Mouse (Mus musculus): ENCODE measurements around the gene Rorc. TPM values are rescaled to one million over a fixed set of nuclear protein-coding genes. Genes with fewer than 3 reads are reported as not detected.

The Rorc gene
- total RNA-seq, 2 experiments from 2014 or later: 2.0 to 2.6 TPM

DNA sequence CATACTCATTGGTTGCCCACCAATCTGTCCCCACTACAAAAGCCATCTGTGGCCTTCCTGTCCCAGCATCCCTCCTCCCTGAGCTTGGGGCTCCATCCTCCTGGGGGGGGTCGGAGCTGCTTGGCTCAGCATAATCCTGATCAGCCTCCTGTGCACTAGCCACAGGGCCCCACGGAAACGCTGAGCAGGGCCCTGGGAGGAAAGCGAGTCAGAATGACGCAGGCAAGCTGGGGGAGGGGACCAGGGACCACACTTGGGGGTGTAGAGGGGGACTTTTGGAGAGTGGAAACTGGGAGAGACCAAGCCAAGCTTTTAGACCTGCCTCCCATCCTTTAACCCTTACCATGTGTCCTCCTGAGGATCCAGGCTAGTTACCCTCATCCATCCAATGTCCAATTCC is 3.3 kb downstream of the Rorc start:
- no peak for DNase-seq (ENCODE audit: low spot score in 2 of 2)

DNA sequence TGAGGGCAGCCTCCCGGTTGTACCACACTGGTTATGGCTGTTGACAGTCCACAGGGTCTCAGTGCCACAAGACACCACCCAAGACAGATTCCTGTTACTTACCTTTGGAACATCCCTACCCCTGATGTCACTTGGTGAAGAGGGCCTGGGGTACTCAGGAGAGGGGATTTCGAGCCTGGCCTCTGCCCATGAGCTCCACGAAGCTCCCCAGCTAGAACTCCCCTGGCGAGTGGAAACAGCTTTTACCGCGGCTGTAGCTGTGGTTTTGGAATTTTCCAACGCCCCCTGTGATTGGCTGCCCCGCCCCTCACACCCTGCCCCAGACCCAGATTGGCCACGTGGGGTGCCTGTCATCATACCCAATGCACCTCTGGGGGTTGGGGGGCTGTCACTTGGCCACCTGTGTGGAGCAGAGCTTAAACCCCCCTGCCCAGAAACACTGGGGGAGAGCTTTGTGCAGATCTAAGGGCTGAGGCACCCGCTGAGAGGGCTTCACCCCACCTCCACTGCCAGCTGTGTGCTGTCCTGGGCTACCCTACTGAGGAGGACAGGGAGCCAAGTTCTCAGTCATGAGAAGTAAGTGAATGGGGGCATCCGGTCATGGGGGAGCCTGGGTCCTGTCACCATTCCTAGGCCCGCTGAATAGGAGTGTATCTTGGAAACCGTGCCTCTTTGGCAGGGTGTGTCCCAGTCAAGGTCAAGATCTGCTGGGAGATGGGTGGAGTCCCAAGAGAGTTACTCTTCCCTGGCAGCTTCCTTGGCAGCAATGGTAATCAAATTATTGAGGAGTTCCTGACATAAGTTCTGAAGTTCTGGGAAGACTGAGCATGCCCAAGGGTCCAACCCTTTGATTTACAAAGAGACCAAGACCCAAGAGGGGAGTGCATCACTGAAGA is 4.7 kb downstream of the Rorc start:
- no peak for DNase-seq (ENCODE audit: low spot score in 2 of 2)

DNA sequence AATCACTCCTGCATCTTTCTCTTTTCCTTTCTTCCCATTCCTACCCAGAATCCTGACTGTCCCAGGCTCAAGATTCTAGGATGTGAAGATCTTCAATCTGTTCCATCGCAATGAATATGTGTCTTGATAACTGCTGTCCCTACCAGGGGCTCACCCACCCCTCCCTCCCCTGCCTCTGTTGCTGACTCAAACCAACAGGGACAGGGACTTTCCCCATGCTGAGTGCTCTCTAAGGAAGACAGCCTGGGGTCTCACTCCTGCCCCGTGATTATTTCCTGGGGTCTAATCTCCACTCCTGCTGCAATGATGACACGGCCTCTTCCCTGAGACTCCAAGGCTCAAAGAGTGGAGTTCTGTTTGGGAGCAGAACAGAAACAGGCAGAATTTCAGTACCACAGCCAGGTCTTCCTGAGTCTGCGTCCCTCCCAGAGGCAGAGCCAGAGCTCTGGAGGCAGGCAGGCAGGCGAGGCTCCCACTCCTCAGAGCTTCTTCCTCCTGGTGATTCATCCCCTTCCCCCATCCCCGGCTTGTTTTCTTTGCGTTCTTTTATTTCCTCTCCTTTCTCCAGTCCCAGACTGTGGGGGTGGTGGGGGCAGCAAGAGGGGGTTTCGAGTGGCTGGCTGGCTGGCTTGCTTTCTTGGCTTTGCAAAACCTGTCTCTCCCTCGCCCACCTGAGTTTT is 7.4 kb downstream of the Rorc start:
- no peak for DNase-seq (ENCODE audit: low spot score in 2 of 2)

DNA sequence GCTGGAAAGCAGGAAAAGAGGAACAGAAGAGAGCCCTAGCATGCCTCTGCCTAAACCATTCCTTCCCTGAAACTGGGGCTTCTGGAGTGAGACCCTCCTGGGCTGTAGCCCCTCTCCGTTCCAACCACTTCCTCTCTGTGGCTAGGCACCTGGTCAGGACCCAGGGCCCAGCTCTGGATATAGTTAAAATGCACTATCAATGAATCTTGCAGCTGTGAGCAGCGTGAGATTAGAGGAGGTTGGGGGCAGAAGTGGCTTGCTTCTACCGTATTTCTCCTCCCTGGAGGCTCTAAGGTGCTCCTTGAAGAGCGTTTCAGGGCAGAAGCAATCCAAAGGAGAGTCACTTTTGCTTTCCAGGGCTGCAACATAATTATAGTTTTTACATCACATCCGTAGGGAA is 9.7 kb downstream of the Rorc start:
- DNase-seq (ENCODE audit: low spot score in 2 of 2): no peak

DNA sequence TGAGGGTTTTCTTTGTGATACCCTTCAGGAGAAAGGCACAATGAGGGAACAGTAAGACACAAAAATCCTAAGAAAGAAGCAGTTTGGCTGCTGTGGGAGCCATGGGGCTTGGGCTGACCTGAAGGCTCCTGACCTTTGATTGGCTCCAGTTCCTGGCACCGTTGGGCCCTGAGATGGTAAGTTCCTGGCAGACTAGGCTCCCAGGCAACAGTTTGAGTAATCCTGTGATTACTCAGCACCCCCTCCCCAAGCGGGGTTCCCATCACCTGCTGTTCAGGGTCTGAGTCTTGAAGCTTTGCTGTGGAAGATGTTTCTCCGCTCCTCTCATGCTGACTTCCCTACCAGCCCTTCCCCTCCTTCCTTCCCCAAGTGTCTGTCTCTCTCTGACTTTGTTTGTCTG is 10.9 kb downstream of the Rorc start:
- DNase-seq (ENCODE audit: low spot score in 2 of 2): no peak

DNA sequence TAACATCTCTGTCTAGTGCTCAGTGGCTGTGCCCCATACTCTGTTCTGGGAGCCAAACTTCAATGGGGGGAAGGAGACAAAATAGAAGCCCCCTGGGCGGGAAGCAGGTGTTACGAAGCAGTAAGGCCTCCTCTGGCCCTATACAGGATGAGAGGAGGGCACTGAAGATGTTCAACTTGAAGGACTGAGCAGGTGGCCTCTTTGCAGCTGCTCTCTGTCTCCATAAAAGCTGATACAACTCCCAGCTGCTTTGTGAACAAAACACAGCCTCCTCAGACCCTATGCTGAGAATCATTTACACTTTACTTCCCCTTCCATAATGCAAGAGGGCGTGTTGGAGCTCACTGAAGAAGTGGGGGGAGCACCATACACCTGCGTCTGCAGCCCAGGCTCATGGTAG is 14.1 kb downstream of the Rorc start:
- DNase-seq (ENCODE audit: low spot score in 2 of 2): no peak

DNA sequence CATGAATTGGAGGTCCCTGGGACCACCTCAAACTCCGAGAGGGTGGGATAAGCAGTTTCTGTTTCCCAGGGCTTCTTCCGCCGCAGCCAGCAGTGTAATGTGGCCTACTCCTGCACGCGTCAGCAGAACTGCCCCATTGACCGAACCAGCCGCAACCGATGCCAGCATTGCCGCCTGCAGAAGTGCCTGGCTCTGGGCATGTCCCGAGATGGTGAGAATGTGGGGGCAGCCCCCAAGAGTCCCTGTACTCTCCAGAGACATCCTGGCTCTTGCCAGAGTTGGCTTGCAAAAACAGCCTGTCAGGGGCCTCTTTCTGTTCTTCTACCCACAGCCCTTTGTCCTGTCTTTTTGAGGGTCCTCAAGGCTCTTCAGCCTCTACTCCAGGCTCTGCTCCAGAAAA is 14.8 kb downstream of the Rorc start:
- no peak for DNase-seq (ENCODE audit: low spot score in 2 of 2)

DNA sequence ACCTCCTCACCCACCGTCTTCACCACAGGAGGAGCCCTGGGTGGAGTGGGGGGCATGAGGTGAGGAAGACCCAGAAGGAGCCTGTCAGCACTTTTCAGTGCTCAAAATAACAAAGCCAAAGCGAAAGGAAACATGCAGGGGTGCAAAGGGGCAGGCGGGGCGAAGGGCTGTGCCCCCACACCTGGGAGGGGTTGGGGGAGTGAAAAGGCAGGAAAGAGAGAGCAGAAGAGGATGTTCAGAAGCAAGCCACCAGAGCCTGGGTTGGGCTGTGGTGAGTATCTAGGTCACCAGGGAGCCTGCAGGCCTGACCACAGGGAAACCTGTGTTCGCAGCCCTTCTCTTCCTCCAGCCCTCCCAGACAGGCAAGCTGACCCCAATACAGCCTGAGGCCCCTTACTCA is 15.5 kb downstream of the Rorc start:
- no peak for DNase-seq (ENCODE audit: low spot score in 2 of 2)

DNA sequence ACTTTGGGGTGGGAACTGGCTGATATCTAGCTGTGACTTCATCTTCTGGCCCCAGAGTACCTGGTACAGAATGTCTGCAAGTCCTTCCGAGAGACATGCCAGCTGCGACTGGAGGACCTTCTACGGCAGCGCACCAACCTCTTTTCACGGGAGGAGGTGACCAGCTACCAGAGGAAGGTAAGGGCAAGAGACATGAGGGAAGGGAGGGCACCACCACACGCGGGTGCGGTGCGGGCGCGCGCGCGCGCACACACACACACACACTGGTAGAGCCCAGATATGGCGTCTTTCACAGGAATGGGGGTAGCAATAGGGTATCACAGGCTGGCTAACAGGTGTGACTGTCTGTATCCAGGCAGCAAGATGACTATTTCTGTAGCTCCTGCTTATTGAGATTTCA is 16.8 kb downstream of the Rorc start:
- no peak for DNase-seq (ENCODE audit: low spot score in 2 of 2)

DNA sequence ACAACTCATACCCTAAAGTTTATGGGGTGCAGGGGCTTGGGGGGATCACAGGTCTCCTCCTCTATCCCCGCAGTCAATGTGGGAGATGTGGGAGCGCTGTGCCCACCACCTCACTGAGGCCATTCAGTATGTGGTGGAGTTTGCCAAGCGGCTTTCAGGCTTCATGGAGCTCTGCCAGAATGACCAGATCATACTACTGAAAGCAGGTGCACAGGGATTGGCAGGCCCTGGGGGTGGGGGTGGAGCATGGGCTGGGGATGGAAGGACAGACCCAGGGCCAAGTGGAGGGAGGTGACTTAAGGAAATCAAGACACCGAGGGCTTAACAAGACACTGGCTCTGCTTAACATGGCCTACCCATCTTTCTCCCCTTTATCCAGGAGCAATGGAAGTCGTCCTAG is 18.4 kb downstream of the Rorc start:
- DNase-seq (ENCODE audit: low spot score in 2 of 2): no peak

DNA sequence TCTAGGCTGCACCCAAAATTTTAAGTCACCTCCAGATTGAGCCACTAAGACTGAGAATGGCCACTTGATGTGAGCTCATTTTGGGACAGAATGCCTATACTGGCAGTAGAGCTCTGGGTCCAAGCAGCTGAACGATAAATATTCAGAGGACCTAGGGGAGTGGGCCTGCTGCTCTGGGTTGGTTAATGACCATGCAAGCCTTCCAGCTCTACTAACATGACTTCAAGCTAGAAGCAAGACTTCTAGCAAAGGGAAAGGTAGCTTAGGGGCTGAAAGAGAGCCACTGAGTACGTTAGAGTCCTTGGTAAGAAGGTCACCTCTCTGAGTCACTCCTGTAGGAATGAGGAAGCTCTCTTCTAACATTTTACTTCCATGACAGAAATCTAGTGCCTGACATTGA is 19.5 kb downstream of the Rorc start:
- DNase-seq (ENCODE audit: low spot score in 2 of 2): no peak

DNA sequence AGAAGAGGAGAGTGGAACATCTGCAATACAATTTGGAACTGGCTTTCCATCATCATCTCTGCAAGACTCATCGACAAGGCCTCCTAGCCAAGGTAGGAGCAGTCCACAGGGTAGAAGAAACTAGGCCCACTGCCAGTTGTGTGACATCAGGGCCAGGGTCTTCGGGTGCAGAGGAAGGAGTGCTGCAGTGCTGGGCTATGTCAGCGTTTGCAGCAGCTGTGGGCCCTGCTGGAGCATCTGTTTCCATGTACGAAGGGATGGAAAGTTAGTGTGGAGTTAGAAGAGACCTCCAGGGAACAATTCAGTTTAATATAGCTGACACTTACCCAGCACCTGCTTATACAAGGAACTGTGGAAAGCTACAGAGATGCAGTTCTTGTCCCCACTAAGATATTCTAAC is 20.5 kb downstream of the Rorc start:
- no peak for DNase-seq (ENCODE audit: low spot score in 2 of 2)

DNA sequence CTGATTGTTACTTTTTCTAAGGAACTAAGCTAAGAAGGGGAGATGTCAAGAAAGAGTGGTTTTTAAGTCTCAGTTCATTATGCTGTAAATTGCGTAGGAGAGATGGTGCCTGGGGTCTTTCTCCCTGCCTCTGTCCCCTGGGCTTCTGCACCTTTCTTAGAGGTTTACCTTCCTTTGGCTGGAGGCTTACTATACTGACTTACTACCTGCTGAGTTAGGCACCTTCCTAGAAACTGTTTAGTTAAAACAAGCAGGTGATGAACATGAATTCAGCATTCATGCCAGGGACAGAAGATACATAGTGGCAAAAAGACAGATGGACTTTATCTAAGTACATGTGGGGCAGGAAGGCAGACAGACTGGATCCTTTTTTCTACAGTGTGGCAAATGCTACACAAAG is 23.7 kb downstream of the Rorc start:
- no peak for DNase-seq (ENCODE audit: low spot score in 2 of 2)

DNA sequence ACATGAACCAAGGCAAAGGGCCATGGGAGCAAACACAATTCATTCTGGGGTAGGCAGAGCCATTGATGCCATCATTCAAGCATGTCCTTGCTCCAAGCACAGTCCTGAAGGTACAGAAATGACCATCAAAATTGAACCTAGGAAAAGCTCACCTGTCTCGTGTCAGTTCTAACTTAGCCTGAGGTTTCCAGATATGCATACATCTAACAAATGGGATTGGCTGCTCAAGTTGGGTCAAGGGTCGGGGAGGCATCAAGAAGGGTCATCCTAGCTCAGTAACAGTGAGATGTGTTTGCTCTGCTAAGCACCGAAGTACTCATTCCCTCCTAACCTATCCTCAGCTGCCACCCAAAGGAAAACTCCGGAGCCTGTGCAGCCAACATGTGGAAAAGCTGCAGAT is 24.3 kb downstream of the Rorc start:
- DNase-seq (ENCODE audit: low spot score in 2 of 2): no peak

DNA sequence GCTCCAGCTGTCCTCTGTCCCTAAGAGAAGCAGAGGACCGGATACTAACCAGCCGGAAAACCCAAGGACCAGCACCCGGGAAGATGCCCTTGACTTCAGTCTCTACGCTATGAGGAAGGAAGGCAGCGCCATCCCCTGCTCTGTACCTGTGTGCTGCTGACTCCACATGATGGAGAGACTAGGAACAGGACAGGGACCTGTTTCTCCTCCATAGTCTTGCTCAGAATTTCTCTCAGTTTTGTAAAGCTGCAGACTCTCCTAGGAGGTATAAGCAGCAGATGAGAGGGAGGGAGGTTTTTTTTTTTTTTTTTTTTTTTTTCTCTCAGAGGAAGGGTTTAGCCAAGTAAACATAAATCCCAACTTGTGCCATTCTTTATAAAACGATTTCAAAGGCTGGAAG is 25.6 kb downstream of the Rorc start, which contains the start of gene Lingo4:
Gene Lingo4 (plus strand): TSS at position 301 of the 400 bp plus-strand sequence.
- DNase-seq (ENCODE audit: low spot score in 2 of 2): no peak

DNA sequence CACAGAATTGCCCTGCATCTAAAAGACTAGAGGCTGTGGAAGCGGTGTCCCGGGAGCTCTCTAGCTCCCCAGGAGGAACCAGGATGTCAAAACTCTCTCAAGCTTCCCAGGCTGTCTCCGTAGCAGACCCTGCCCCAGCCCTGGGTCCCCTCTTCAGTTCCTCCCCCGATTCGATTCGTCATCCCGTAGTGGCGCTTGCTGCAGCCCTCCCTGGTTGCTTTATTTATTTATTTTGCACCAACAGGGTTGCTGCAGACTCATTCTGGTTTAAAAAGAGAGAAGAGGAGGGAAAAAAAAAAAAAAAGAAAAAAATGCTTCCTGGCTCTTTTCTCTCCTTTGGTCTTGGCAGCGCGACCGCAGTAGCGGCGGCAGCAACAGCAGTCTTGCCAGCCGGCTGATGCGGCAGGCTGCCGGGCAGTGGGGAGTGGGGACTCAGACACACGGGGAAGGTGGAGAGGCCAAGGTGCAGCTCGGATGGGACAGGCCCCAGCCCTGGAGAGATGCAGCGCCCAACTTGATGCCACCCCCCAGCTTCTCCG is 26.4 kb downstream of the Rorc start:
- peak in 1 of 2 experiments; percentile 24 for DNase-seq (ENCODE audit: low spot score in 2 of 2)

DNA sequence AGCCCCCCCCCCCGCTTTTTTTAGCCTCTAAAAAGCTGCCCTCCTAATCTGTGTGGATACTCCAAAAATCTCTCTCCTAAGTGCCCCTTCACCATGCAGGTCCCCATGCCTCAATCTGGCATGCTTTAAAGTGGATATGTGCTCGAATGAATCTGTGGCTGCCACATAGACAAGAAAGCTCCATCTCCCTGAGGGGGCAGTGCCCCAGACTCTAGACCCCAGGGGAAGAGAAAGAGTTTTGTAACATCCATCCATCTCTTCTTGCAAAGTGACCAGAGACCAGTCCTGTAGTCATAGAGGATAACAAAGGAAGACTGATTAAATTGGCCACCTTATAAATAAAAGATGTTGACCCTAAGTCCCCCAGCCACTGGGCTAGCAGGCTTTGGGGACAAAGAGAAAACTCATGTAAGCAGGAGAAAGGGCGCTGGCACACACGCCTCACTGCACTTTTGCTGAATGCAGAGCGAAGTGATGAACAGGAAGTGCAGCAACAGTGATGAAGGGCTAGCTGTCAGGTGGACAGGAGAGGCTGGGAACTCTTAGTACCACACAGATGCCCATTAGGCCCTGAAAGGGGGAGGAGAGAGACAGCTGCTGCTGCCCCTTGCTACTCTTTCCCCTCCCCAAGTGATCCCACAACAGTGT is 27.2 kb downstream of the Rorc start:
- no peak for DNase-seq (ENCODE audit: low spot score in 2 of 2)

DNA sequence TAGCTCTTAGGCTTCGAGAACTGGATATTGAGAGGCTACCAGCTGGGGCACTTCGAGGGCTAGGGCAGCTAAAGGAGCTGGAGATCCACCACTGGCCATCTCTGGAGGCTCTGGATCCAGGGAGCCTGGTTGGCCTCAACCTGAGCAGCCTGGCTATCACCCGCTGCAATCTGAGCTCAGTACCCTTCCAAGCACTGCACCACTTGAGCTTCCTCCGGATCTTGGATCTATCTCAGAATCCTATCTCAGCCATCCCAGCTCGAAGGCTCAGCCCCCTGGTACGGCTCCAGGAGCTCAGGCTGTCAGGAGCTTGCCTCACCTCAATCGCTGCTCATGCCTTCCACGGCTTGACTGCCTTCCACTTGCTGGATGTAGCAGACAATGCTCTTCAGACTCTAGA is 29.9 kb downstream of the Rorc start:
- no peak for DNase-seq (ENCODE audit: low spot score in 2 of 2)

DNA sequence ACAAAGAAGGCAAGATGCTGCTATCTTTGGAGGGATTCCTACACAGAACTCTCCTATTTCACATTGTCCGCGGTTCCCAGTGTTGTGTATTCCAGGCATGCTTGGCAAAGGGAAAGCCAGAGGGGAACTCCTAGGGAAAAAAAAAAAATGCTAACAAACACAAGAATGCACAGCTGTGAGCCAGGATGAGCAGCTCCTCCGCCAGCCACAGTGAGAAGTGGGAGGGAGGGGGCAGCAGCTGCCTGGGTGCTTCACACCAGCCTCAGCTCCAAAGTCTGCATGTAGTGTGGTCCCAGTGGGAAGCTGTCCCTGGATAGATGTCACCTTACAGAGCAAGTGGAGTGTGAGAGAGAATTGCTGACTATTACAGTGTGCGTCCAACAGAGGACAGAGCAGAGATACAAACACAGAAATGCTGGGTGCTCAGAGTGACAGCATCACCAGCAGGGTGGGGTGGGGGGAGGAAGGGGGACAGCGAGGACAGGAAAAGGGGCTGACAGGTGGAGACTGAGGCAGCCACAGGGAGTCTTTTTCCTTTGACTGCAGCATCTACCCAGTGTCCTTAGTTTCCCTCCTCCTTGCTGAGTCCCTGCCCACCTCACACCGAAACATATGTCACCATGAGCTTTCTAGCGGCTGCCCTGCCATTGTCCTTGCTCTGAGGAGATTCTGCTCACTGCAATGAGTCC is 31.9 kb downstream of the Rorc start:
- peak in 1 of 2 experiments; percentile 14 for DNase-seq (ENCODE audit: low spot score in 2 of 2)

DNA sequence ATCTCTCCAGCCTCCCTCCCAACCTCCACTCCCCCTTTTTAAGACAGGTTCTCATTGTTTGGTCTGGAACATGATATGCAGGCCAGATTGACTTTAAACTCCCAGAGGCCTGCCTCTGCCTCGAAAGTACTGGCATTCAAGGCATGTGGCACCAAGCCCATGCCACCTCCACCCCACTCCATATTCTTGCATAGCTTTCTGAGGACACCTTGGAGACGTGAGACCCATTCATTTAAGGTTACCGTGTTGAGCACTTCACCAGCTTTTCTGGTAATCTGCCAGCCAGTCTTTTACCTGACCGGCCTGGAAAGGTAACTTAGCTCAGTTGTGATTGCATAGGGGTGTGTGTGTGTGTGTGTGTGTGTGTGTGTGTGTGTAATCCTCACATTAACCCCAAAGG is 33.0 kb downstream of the Rorc start:
- DNase-seq (ENCODE audit: low spot score in 2 of 2): no peak

DNA sequence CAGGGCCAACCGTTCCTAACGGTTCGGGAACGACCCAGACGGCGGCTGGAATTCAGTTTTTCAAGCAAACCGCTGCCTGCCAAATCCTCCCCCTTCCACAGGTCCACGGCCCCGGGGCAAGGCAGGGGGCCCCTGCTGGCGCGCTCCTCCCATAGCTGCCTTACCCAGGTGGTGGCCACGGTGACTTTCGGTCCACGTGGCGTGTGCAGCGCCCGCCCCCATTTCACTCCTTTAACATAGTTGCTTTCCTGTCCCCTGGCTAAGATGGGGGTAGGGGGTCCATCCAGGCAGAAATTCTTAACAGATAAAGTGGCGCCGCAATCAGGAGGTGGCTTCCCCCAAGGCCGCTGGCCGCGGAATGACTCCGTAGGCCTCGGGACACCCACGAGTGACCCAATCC is 39.9 kb downstream of the Rorc start:
- DNase-seq (ENCODE audit: low spot score in 2 of 2): no peak
